Mouse (Mus musculus) embryonic facial prominence, embryonic 14.5 days (tissue): ENCODE data around the gene Myct1. TPM values are rescaled to one million over a fixed set of nuclear protein-coding genes. Genes with fewer than 3 reads are reported as not detected.
A peak's percentile ranks its signal among the peaks of the same experiment; 100 is the strongest.

ENCODE experiments used
- ATAC-seq: fragments of 200-750 bp; cut with Nextera tagmentation; 2 replicates; pipeline ENCODE4 v1.8.0; 2017; ENCODE audit warnings: low read depth, moderate number of reproducible peaks, moderate TSS enrichment
- DNase-seq: peaks from one replicate; pipeline ENCODE4 v3.0.0-alpha.2; 2015; ENCODE audit warnings: low spot score
- H3K27ac ChIP-seq: fragments of 300-500 bp; sonication (generic); replicated peaks from 2 replicates; pipeline ENCODE4 v1.5.1; 2014; ENCODE audit warnings: low read depth, mild to moderate bottlenecking, low read length, moderate library complexity
- H3K27me3 ChIP-seq: fragments of 300-500 bp; sonication (generic); replicated peaks from 2 replicates; pipeline ENCODE4 v1.6.1; 2014; ENCODE audit warnings: low read length; ENCODE audit not compliant: control insufficient read depth, insufficient read depth
- H3K36me3 ChIP-seq: fragments of 300-500 bp; sonication (generic); 2 replicates; pipeline ENCODE4 v1.6.1; 2014; ENCODE audit warnings: low read length, mixed read lengths; ENCODE audit not compliant: control insufficient read depth, insufficient read depth
- H3K4me1 ChIP-seq: fragments of 300-500 bp; sonication (generic); 2 replicates; pipeline ENCODE4 v1.6.1; 2014; ENCODE audit warnings: antibody characterized with exemption, low read length; ENCODE audit not compliant: control insufficient read depth, insufficient read depth
- H3K4me2 ChIP-seq: fragments of 300-500 bp; sonication (generic); 2 replicates; pipeline ENCODE4 v1.6.1; 2014; ENCODE audit warnings: low read depth, mild to moderate bottlenecking, low read length, moderate library complexity, mixed read lengths
- H3K4me3 ChIP-seq: fragments of 300-500 bp; sonication (generic); 2 replicates; pipeline ENCODE4 v1.5.1; 2014; ENCODE audit warnings: low read depth, mild to moderate bottlenecking, low read length
- H3K9ac ChIP-seq: fragments of 300-500 bp; sonication (generic); 2 replicates; pipeline ENCODE4 v1.6.1; 2014; ENCODE audit warnings: low read depth, mild to moderate bottlenecking, low read length, moderate library complexity, mixed read lengths
- H3K9me3 ChIP-seq: fragments of 300-500 bp; sonication (generic); 2 replicates; pipeline ENCODE4 v1.6.1; 2016; ENCODE audit warnings: low read length; ENCODE audit not compliant: control insufficient read depth
- WGBS: fragments of 180-500 bp; shearing (Covaris S2); extraction: QIAGEN DNeasy Blood & Tissue Kit; methylation state at CpG from one replicate; pipeline ENCODE4 v1.1.7; 2014; 5-methylcytosine and 5-hydroxymethylcytosine counted together
- polyA plus RNA-seq: library from polyadenylated mRNA; unstranded; fragments of >200 nt; fragmentation: Nextera tagmentation; extraction: Ambion mirVana; gene quantifications from 2 replicates; pipeline ENCODE4 v1.2.1, GENCODE M21; 2014

Myct1 gene
- polyA plus RNA-seq, 1 experiment from 2014 or later = 5.5 TPM

GRCm38 (mm10) chr10:5633672-5634200, 40.2 kb downstream of the Myct1 start:
- no peaks in the 10 kb centered on the region for H3K4me1 ChIP-seq
- ATAC-seq = no peak

GRCm38 (mm10) chr10:5634336-5634735, 40.8 kb downstream of the Myct1 start:
- WGBS = 22% methylated on average over 1 of the region's 1 CpGs
- no peak overlapping the region for H3K4me2 ChIP-seq
- H3K4me1 ChIP-seq = no peaks in the 10 kb centered on the region
- no peaks in the 10 kb centered on the region for H3K36me3 ChIP-seq
- H3K4me3 ChIP-seq = no peak overlapping the region
- ATAC-seq (no peak), DNase-seq (peak; percentile 47)
- H3K9me3 ChIP-seq = no peaks in the 10 kb centered on the region
- H3K27me3 ChIP-seq = no peaks in the 10 kb centered on the region
- H3K27ac ChIP-seq = no peak overlapping the region
- no peak overlapping the region for H3K9ac ChIP-seq

More at GRCm38 (mm10) chr10:5633672-5634200, 40.2 kb downstream of the Myct1 start:
- H3K4me3 ChIP-seq = no peak overlapping the region
- H3K4me2 ChIP-seq = no peak overlapping the region
- no peak overlapping the region for H3K27ac ChIP-seq
- no peaks in the 10 kb centered on the region for H3K36me3 ChIP-seq
- H3K27me3 ChIP-seq = no peaks in the 10 kb centered on the region
- no peak for DNase-seq
- 0 out of 2 replicates have a peak, but pooled peaks cover 2% of the 10 kb centered on the region for H3K9me3 ChIP-seq
- WGBS = 70% methylated on average over 4 of the region's 4 CpGs
- H3K9ac ChIP-seq = no peak overlapping the region

- H3K27me3 ChIP-seq = no peaks in the 10 kb centered on the region
- H3K4me1 ChIP-seq = no peaks in the 10 kb centered on the region
- H3K36me3 ChIP-seq = no peaks in the 10 kb centered on the region
- H3K4me3 ChIP-seq = no peak overlapping the region
- 78% methylated on average over 4 of the region's 4 CpGs for WGBS
- H3K27ac ChIP-seq = no peak overlapping the region
- DNase-seq = no peak
- no peak overlapping the region for H3K4me2 ChIP-seq
- no peaks in the 10 kb centered on the region for H3K9me3 ChIP-seq
- no peak for ATAC-seq
- no peak overlapping the region for H3K9ac ChIP-seq
Measured at GRCm38 (mm10) chr10:5637322-5637721, 43.7 kb downstream of the Myct1 start.

- Histone ChIP-seq H3K27ac (no peak within 1 kb of the TSS), H3K4me2 (no peak within 1 kb of the TSS), H3K9ac (no peak within 1 kb of the TSS), H3K4me3 (no peak within 1 kb of the TSS), H3K4me1 (no peaks in the 10 kb centered on the region), H3K27me3 (no peaks in the 10 kb centered on the region), H3K36me3 (no peaks in the 10 kb centered on the region), H3K9me3 (no peaks in the 10 kb centered on the region)
- DNase-seq (peak; percentile 50), ATAC-seq (no peak)
- 29% methylated on average over 8 of the region's 8 CpGs for WGBS
Measured at GRCm38 (mm10) chr10:5639112-5639511, 45.5 kb downstream of the Myct1 start, which contains the start of gene Vip. Gene Vip, plus strand, starts transcription at chr10:5639218.

Other genes with a start within 250 kb of the Myct1 start
- gene Syne1, start 42.3 kb upstream of the Myct1 start, polyA plus RNA-seq = 14.1 and 14.4 TPM in 2 replicates
- gene Vip, start 45.4 kb downstream of the Myct1 start, polyA plus RNA-seq = 2.7 and 3.2 TPM in 2 replicates
- gene Fbxo5, start 211.8 kb downstream of the Myct1 start, polyA plus RNA-seq = 44.8 and 56.7 TPM in 2 replicates
- gene Mtrf1l, start 230.1 kb downstream of the Myct1 start, polyA plus RNA-seq = 14.7 and 18.4 TPM in 2 replicates